ENCODE assay signal across 9 mouse cellular contexts in the genomic region with DNA sequence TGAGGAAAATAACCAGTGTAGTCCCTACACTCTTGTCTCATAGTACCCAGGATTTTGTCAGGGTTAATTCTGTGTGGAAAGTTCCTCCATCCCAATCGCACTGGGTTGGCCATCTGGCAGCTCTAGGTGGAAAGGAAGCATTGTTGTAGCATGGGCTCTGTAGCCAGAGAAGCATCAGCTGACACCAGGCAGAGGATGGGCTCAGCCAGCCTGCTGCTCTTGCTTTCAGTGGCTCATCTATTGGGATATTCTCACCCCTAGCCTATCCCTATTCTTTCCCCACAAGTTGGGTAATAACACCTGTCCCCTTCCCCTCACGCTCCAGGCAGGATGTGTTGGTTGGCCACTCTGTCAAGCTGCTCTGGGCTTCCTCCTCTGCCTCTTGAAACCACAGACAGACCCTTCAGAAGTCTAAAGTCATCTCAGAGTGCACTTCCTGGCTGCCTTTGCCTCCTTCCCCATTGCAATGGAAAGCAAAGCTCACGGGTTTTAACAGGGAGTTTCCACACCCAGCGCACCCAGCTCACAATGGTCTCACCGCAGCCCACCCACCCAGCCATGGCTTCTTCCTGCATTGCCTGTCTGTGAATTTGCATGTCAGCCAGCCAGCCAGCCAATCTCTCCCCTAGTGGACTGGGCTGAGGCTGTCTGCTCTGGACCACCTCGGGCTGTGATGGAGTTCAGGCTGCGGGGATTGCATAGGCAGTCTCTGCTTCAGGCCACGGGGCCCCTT. TPM values are rescaled to one million over a fixed set of nuclear protein-coding genes. Genes with fewer than 3 reads are reported as not detected.
DNase-seq lines count a peak whose midpoint lies in the region; ATAC-seq lines count a peak whose summit lies in the region.
"Had no signal": no experiment of that assay in that cellular context is flagged by ENCODE, and none has a peak within 500 bp of the region (broad histone marks: within the 10 kb centered on the region; RNA-seq: fewer than 3 reads in every experiment).

No protein-coding gene starts in this region.

- H3K9me3 ChIP-seq in heart, embryonic 16.5 days (replicated peaks; ENCODE audit: control insufficient read depth, low read length) = no peaks in the 10 kb centered on the region
- no peaks in the 10 kb centered on the region for H3K9me3 ChIP-seq in kidney, embryonic 15.5 days (replicated peaks)

- peak; percentile 18; the same call in 1 of the 2 replicates for ATAC-seq in heart, embryonic 16.5 days (replicated peaks; ENCODE audit: extremely low read depth, insufficient read depth, low FRiP score)
- ATAC-seq in CD4-positive, CD25-positive, alpha-beta regulatory T cell, adult 4 months = peak; percentile 88
- ATAC-seq in kidney, embryonic 15.5 days (replicated peaks; ENCODE audit: low FRiP score) = no peak

- H3K9ac ChIP-seq in heart, embryonic 16.5 days (ENCODE audit: low read length) = no peak overlapping the region
- H3K9ac ChIP-seq in kidney, embryonic 15.5 days = no peak overlapping the region

- no peaks in the 10 kb centered on the region for H3K4me1 ChIP-seq in heart, embryonic 16.5 days (ENCODE audit: control insufficient read depth, insufficient read depth, low read length)
- H3K4me1 ChIP-seq in kidney, embryonic 15.5 days = no peaks in the 10 kb centered on the region

- no peak for DNase-seq in heart, adult 8-10 months (ENCODE audit: low spot score)
- DNase-seq in embryo, embryonic 11.5 days (ENCODE audit: low read depth, low spot score) = peak; percentile 1
- peak; percentile 21 for DNase-seq in lung, postnatal 25 days (ENCODE audit: low spot score)
- peak; percentile 52 for DNase-seq in thymus, postnatal 25 days
- no peak for DNase-seq in testis, postnatal 14 days (ENCODE audit: low spot score)

- no peak overlapping the region for H3K27ac ChIP-seq in heart, embryonic 16.5 days (ENCODE audit: low read length)
- H3K27ac ChIP-seq in kidney, embryonic 15.5 days = no peak overlapping the region

- no peaks in the 10 kb centered on the region for H3K27me3 ChIP-seq in heart, embryonic 16.5 days (ENCODE audit: control insufficient read depth, insufficient read depth, low read length)
- H3K27me3 ChIP-seq in kidney, embryonic 15.5 days = no peaks in the 10 kb centered on the region

- H3K4me3 ChIP-seq in heart, embryonic 16.5 days (ENCODE audit: low read length) = no peak overlapping the region
- no peak overlapping the region for H3K4me3 ChIP-seq in kidney, embryonic 15.5 days (replicated peaks)

- no peaks in the 10 kb centered on the region for H3K36me3 ChIP-seq in heart, embryonic 16.5 days (ENCODE audit: control insufficient read depth, insufficient read depth)
- no peaks in the 10 kb centered on the region for H3K36me3 ChIP-seq in kidney, embryonic 15.5 days

- 51% methylated on average over 8 of the region's 8 CpGs for WGBS in heart, embryonic 16.5 days
- 44% methylated on average over 8 of the region's 8 CpGs for WGBS in kidney, embryonic 15.5 days

- H3K4me2 ChIP-seq in heart, embryonic 16.5 days (ENCODE audit: low read depth, low read length) = no peak overlapping the region
- H3K4me2 ChIP-seq in kidney, embryonic 15.5 days = no peak overlapping the region

RNA-seq across cellular contexts. Expression of a gene that starts 15.0 kb away (rescaled TPM):
- 6.1 and 6.2 TPM in 2 replicates for polyA plus RNA-seq in heart, embryonic 16.5 days (2015; fragmentation: Nextera tagmentation; extraction: Ambion mirVana)
- 1 to 10 TPM in 2 of 4 experiments, under 1 TPM in 2; 0.89 to 1.3 (median 1.1) TPM for total RNA-seq in heart, adult 8-10 months (2022)
- polyA plus RNA-seq in CD4-positive, CD25-positive, alpha-beta regulatory T cell, adult 4 months (2017; shearing (Covaris generic)) = under 1 TPM in 1 of 2 experiments, not detected in 1; 0.15 TPM
- 6.6 and 7.3 TPM in 2 replicates for polyA plus RNA-seq in kidney, embryonic 15.5 days (2015; fragmentation: Nextera tagmentation; extraction: Ambion mirVana)

RNA-seq across cellular contexts. Expression of a gene that starts 31.3 kb away (rescaled TPM):
- 54.9 and 56.1 TPM in 2 replicates for polyA plus RNA-seq in heart, embryonic 16.5 days (2015; fragmentation: Nextera tagmentation; extraction: Ambion mirVana)
- total RNA-seq in heart, adult 8-10 months (2022) = 100 to 1,000 TPM; 130 to 157 (median 141) TPM
- polyA plus RNA-seq in CD4-positive, CD25-positive, alpha-beta regulatory T cell, adult 4 months (2017; shearing (Covaris generic)) = not detected
- polyA plus RNA-seq in kidney, embryonic 15.5 days (2015; fragmentation: Nextera tagmentation; extraction: Ambion mirVana) = 0.38 and 0.41 TPM in 2 replicates

RNA-seq across cellular contexts. Expression of a gene that starts 37.2 kb away (rescaled TPM):
- polyA plus RNA-seq in heart, embryonic 16.5 days (2015; fragmentation: Nextera tagmentation; extraction: Ambion mirVana) = 1.2 and 4.4 TPM in 2 replicates
- total RNA-seq in heart, adult 8-10 months (2022) = not detected
- polyA plus RNA-seq in CD4-positive, CD25-positive, alpha-beta regulatory T cell, adult 4 months (2017; shearing (Covaris generic)) = 100 to 1,000 TPM in 1 of 2 experiments, 10 to 100 TPM in 1; 71.1 to 116 TPM
- polyA plus RNA-seq in kidney, embryonic 15.5 days (2015; fragmentation: Nextera tagmentation; extraction: Ambion mirVana) = 0.18 TPM in 1 of 2 replicates, not detected in the other
- polyA plus RNA-seq: heart, embryonic 14.5 days had no signal

RNA-seq across cellular contexts. Expression of a gene that starts 55.5 kb away (rescaled TPM):
- polyA plus RNA-seq in heart, embryonic 16.5 days (2015; fragmentation: Nextera tagmentation; extraction: Ambion mirVana) = 21.9 and 23.0 TPM in 2 replicates
- 10 to 100 TPM; 20.0 to 23.2 (median 21.8) TPM for total RNA-seq in heart, adult 8-10 months (2022)
- polyA plus RNA-seq in CD4-positive, CD25-positive, alpha-beta regulatory T cell, adult 4 months (2017; shearing (Covaris generic)) = 10 to 100 TPM; 21.0 to 24.3 TPM
- 32.4 and 37.1 TPM in 2 replicates for polyA plus RNA-seq in kidney, embryonic 15.5 days (2015; fragmentation: Nextera tagmentation; extraction: Ambion mirVana)

Comparison
In these comparisons a context has a peak if more than half of its experiments do, and no peak if none do; other contexts are left out.
1. DNase-seq: peak in embryo, embryonic 11.5 days (single experiment), lung, postnatal 25 days (single experiment) and thymus, postnatal 25 days (single experiment); none in heart, adult 8-10 months (single experiment) and testis, postnatal 14 days (single experiment).
2. RNA of a gene that starts 31.3 kb away (polyA plus RNA-seq): 54.9 to 56.1 TPM in heart, embryonic 16.5 days; 0.38 to 0.41 TPM in kidney, embryonic 15.5 days and not detected in CD4-positive, CD25-positive, alpha-beta regulatory T cell, adult 4 months; every median in the first group is over 10 times any median in the second.
3. RNA of a gene that starts 37.2 kb away (polyA plus RNA-seq): 71.1 to 116 TPM in CD4-positive, CD25-positive, alpha-beta regulatory T cell, adult 4 months; 1.2 to 4.4 TPM in heart, embryonic 16.5 days and 0.18 TPM in kidney, embryonic 15.5 days; every median in the first group is over 10 times any median in the second.